Mouse (Mus musculus) heart, adult 9 months (tissue): ENCODE measurements at regions not wholly inside any gene's neighbourhood (a gene's known extent, or its start where the extent isn't known, plus 50 kb on each side); places are given as distances from the start of the nearest gene placed in this dataset.

Experiments
- DNase-seq, 2 experiments: peaks; one replicate each; pipeline ENCODE4 v3.0.0; 2022; ENCODE audit warnings: low spot score in 2 of 2

GRCm38 (mm10) chr6:147315207-147315606 is 51.2 kb upstream of the Pthlh start:
- no peak for DNase-seq
